Mouse (Mus musculus) spleen, postnatal 36 days (tissue): Measurements from ENCODE around the gene Leng9.
"Not testable (repeated sequence)": the region's sequence is repeated elsewhere in the genome, so short reads cannot be mapped to it uniquely, and the experiment has no call there.

Experiments
- DNase-seq, 2 experiments: peaks; one replicate each; pipeline ENCODE4 v3.0.0; 2022; ENCODE audit warnings: low spot score in 2 of 2, mixed read lengths in 1 of 2

Gene Leng9

GRCm38 (mm10) chr7:4150059-4150541, at the start of gene Leng9:
TSS of gene Leng9 (minus strand) at chr7:4150374.
- DNase-seq = peak; percentile 78 to 82

DNA sequence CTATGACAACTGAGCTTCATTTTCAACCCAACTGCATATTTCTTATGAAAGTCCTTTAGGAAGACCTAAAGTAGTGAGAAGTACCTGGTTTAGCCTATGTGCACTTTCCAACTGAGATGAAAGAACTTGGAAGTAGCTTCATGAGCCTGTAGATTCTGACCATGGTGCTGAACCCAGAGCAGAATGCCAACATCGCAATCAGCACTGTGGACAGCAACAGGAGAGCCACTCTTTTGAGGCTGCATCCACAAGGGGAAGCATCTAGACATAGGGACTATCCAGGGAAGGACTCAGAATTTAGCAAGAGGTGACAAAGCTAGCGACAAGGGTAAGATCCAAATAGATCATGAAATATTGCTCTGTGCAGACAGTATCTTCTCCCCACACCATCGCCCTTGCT, 28.3 kb upstream of the Leng9 start:
- no peak for DNase-seq

DNA sequence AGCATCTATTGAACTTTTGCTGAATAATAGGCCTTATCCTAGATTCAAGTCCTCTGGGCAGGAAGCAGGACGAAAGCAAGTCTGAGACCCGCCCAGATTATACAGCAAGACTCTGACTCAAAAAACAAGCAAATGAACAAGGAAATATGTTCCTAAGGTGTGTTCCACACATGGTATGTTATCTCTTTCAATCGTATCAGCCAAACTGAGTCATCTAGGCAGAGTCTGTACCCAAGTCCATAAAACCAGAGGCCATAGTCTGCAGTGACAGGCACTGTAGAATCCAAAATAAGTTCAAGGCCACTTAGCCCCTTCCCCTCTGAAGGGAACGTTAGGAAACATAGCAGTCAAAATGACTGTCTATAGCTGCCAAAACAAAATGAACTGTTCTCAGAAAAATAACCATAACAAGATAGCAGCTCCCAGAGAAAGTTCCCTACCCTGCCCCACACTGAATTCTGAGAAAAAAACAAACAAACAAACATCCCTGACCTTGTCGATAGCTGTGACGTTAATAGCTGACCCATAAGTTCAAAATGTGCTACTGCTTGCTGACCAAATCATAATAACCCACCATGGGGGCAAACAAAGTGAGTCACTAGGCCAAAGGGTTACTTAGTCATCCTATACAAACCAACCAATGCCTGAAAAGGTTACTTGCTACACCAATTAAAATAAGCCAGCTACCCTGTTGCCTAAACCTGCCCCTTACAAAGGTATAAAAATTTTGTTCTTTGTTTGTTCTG, 20.2 kb upstream of the Leng9 start:
- DNase-seq = no peak

- no peak for DNase-seq
These were observed 16.9 kb upstream of the Leng9 start for GRCm38 (mm10) chr7:4167098-4167497.

DNA sequence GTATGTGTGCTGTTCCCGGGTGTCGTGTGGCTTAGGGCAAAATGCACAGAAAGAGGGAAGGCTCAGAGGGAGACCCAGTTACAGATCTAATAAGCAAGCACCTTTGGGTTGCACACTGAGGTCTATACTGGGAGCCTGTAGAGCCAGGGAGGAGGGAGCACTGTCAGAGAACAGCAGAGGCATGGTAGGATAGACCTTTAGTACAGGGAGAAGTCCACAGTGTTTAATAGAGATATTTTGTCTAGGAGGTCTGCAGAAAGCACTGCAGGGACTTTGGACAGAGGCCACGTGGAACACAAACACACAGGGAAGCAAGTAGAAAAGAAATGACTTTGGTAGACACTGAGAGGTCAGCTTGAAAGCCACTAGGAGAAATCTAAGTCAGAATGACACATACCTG, 15.1 kb upstream of the Leng9 start:
- DNase-seq = no peak

DNA sequence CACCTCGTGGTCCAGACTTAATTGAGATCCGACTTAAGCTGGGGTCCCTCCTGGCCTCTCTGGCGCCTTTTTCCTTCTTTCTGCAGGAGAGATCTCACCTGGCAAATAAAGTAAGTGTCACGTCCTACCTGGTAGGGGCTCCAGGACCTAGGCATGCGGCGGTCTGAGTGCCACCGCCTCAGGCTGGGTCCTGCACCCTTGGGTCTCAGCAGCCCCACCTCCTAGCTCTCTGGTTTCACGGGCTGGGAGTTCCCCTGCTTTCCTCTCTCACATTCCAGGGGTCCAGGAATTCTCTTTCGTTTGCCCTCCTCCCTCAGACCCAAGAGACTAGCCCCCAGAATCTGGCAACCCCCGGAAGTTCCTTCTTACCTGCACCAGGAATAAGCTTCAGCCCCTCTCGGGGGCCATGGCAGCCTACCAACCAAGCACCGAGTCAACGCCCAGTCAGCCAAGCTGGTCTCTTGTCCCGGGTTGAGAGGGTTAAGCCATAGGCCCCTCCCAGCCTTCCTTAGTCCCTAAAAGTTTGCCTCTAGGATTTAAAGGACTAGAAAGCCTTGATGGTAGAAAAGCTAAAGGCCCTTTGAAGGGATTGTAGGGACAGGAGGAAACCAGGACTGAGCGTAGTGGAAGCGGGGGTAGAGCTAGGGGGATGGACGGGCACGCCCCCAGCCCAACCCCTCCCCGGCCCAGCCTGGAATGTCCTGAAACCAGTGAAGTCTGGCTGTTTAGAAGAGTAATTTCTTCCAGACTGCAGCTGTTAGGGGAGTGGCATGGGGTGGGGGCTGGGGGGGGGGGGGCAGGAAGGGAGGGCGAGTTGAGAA, 14.1 kb upstream of the Leng9 start, which contains the start of gene Cdc42ep5:
Cdc42ep5 (minus strand) TSS at position 771 of the 821 bp plus-strand sequence.
- DNase-seq = no peak

- no peak for DNase-seq
These were observed 13.4 kb upstream of the Leng9 start for GRCm38 (mm10) chr7:4163571-4164072.

DNA sequence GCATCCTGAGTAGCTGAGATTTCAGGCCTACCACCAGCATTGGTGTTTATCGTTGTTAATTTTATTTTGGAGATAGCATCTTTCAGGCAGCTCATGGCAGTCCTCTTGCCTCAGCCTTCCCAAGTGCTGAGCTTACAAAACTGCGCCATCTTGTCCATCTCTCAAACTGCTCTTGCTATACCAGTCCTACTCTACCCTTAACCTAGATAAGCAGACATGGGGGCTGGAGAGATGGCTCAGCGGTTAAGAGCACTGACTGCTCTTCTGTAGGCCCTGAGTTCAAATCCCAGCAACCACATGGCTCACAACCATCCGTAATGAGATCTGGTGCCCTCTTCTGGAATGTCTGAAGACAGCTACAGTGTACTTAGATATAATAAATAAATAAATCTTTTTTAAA, 11.4 kb upstream of the Leng9 start:
- not testable (repeated sequence) for DNase-seq

- DNase-seq = no peak
These were observed 4.8 kb upstream of the Leng9 start for GRCm38 (mm10) chr7:4154976-4155375.

DNA sequence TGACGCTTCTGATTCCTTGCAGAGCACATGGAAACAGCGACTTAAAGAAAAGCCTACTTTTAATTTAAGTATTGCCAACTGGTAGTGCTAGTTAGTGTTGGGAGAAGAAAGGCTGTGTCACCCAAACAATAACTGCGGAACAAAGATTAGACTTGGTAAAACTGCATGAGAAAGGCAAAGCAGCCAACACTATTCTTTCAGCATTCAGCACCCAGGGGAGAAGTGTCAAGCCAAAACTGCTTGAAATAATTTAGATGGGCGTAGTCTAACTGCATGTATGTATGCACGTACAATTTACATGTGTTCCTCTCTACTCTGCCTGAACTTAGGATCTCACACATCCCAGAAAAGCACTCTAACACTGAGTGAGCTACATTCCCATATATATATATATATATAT, 4.2 kb upstream of the Leng9 start:
- DNase-seq = no peak

DNA sequence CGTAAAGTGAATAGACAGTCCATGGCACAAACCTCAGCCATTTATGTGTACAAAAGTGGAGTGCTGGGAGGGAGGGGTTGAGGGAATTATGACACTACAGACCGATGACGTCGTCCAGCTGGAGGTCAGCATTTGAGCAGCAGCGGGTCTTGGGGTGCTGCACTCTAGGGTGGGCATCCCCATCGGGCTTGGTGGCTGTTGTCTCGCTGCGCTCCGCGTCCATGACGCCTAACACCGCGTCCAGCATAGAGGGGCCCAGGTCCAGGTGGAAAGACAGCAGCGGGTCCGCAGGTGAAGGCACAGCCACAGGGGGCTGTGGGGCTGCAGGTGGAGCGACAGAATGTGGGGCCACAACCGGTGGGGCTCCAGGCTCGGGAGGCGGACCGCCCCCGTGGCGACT, 1.1 kb upstream of the Leng9 start:
- DNase-seq = no peak

GRCm38 (mm10) chr7:4150811-4151221, 642 bp upstream of the Leng9 start:
- peak; percentile 41 to 55 for DNase-seq

DNA sequence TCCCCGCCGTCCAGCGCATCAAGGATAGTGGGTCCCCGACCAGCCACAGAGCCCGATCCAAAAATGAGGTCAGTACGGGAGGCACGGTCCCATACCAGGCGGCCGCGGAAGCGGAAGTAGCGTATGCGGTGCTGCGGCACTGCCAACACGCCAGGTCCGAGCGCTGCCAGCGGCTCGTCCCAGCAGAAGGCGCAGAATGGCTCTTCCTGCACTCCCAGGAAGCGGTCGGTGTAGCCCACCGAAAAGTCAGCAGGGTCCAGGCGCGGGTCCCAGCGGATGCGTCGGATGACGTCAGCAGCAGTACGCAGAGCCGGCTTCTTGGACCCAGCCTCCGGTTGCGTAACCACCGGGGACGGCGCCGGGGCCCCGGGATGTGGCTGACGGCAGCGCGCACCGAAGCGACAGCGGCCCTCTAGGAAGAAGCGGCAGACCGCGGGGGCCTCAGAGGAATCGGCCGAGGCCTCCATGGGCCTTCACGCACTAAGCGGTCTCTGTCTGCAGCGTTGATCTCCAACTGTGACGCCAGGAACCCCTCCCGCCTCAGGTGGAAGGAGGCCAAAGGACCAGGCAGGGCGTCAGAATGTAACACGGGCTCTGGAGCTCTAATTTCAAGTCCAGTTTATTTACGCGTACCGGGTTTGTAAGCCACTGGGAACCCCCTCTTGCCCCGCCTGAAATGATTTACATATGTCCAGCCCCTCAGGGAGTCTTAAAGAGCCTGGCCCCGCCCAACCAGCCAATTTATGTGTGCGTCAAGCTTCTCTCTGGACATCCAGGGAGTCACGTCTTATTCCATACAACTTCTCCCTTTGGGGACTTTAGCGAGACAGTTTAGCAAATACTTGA, 742 bp downstream of the Leng9 start:
- DNase-seq = peak; percentile 80 to 86

DNA sequence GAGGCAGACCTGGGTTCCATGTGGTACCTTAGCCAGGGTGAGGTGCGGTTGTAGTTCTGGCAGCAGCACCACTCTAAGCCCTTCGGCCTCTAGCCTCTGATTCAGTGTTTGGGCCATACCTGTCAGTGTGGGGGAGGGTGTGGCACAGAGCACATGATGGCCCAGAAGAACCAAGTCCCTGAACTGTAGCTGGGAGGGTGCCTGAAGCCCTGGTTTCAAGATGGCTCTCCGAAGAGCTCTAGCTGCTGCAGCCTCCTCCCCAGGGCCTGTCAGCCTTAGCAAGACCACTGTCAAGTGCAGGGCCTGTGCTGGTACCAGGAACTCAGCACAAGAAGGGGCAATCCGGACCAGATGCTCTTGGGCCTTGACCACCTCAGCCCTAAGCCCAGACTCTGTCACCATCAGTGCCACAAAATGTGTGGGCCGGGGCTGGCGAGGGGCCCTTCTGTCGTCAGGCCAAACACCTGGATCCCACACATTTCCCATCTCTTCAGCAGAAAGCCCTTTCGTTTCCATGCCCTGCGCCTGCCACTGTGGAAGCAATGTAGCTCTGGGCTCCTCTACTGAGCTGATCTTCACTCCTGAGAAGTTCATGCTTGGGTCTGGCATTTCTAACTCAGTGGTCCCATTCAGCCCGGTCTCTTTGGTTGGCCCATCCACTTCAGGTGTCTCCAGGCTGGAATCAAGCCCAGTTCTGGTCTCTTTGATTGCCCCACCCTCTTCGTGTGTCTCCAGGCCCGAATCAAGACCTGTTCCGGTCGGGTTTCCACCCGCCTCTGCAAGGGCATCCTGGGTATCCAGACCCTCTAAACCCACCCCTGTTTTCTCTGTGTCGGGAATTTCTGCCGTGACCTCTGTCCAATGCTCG, 1.6 kb downstream of the Leng9 start:
- no peak for DNase-seq

GRCm38 (mm10) chr7:4147836-4148235, 2.3 kb downstream of the Leng9 start:
- no peak for DNase-seq

DNA sequence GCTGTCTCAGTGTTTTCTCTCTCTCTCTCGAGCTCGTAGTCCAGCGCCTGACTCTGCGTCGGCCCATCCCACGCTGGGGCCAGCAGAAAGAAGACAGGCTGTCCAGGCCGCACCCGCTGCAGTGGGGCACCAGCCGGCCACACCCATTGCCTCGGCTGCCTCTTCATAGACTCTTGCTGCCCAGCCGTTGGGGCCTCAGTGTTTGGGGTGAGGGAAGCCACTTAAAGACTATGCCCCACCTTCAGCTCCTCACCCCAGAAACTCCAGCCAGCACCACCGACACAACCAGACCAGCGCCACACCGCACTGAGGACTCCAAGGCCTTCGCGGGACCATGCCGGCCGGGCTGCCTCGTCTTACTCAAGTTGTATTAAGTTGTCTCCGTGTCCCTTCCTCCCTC, 2.8 kb downstream of the Leng9 start:
- no peak for DNase-seq

DNA sequence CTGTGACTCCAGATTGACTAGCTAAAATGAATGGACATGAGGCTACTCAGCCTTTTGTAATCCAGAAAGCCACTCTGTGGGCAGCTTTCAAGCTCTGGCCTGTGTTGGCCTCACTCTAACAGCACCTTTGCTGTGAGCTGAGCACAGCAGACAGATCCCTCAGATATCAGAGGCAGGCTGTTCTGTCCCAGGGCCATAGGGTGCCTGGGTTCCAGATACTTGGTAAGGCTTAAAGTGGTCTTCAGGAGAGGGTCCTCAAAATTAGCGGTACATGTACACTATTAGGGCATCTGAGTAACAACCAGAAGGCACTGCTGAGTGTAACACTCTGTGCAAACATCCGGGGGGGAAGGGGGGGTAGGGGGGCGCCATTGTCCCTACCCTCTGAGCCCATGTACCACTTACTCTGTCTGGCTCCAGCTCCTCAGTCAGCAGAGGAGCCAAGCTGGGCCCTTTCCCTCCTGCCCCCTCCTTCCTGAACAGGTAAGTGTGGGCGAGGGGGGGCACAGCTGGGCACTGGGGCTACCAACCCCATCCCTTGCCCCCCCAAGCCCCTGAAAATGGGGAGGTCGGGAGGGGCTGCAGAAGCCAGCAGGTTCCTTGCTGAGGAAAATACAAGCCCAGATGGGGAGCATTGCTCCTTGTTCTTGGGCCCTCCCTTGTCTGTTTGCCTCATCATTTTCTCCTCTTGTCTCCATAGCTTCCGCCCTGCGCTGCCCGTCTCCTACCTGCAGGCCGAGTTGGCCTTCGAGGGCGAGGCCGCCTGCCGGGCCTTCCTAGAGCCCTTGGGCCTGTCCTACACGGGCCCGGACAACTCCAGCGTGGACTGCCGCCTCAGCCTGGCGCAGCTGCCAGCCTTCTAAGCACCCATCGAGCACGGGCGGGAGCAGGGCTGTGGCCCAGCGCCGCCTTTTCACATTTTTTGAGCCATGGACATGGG, 3.7 kb downstream of the Leng9 start:
- no peak for DNase-seq

GRCm38 (mm10) chr7:4145552-4146190, 4.5 kb downstream of the Leng9 start:
- peak; percentile 45 to 61 for DNase-seq
